Mouse (Mus musculus) ovary, postnatal 36 days (tissue): ENCODE measurements around the gene Cbarp.

Experiments used
- DNase-seq: peaks from one replicate; pipeline ENCODE4 v3.0.0; 2022; ENCODE audit warnings: low spot score, mixed read lengths

The Cbarp gene

GRCm38 (mm10) chr10:80092690-80093089 lies 47.9 kb downstream of the Cbarp start:
- no peak for DNase-seq

- DNase-seq = no peak
Measured at GRCm38 (mm10) chr10:80091527-80091926, 49.1 kb downstream of the Cbarp start.

- no peak for DNase-seq
Measured at GRCm38 (mm10) chr10:80089146-80089545, 51.5 kb downstream of the Cbarp start.

GRCm38 (mm10) chr10:80087483-80087882 lies 53.2 kb downstream of the Cbarp start:
- no peak for DNase-seq

DNA sequence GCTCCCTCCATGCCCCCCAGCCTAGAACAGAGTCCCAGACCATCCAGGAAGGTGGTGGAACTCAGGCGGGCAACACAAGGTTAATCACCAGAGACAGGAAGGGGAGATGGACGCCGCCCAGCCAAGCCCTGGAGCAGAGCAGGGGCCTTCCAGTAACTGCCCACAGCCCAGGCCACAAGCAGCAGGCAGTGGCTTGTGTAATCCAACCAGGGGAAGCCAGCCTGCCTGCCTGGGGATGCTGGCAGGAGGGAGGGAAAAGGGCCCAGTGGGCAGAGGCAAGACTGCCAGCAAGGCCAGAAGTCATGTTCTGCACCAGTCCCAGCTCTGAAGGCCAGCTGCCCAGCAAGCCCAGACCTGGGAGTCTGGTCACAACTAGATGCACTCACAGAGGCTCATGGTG lies 53.8 kb downstream of the Cbarp start:
- no peak for DNase-seq

DNA sequence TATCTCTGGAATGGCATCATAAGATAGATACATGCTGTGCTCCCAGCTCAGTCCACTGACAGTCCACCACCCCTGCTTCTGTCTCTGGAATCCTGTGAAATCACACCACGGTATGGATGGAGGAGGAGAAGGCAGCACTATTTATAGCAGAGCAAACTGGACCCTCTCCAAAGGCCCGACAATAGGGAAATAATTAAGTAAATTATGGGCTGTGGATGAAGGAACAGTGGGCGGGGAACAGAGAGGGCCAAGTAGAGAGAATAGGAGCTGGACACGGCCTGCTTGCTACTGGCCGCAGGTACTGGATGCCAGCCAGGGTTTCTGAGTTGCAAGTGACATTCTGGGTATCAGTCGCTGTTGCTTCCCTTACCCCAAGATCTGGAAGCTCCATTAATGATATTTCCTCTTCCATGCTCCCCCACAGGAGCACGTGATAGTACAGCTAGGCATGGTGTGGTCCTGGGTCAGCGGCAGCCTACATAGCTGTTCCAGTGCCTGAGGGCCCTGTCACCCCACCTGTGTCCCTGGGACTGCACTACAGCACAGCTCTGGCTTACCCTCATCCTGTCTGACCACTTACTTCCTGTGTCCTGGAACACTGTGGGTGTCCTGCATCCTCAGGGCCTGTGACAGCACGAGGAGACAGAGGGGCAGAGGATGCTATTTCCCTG lies 55.7 kb downstream of the Cbarp start:
- no peak for DNase-seq

- DNase-seq = no peak
Measured at GRCm38 (mm10) chr10:80081075-80081474, 59.6 kb downstream of the Cbarp start.
